Mouse (Mus musculus) lung, postnatal 0 days (tissue): ENCODE data around the gene Mgat5. TPM values are rescaled to one million over a fixed set of nuclear protein-coding genes. Genes with fewer than 3 reads are reported as not detected.

ENCODE experiments used
- ATAC-seq: fragments of 200-750 bp; cut with Nextera tagmentation; 2 replicates; pipeline ENCODE4 v1.8.0; 2017; ENCODE audit warnings: moderate library complexity
- DNase-seq: peaks from one replicate; pipeline ENCODE4 v3.0.0-alpha.2; 2016; ENCODE audit warnings: low spot score
- H3K27ac ChIP-seq: fragments of 300-500 bp; sonication (generic); 2 replicates; pipeline ENCODE4 v1.5.1; 2014; ENCODE audit warnings: antibody characterized with exemption, mild to moderate bottlenecking, low read length, mixed read lengths
- H3K27me3 ChIP-seq: fragments of 300-500 bp; sonication (generic); replicated peaks from 2 replicates; pipeline ENCODE4 v1.6.1; 2014; ENCODE audit warnings: low read length, mixed read lengths; ENCODE audit not compliant: insufficient read depth
- H3K36me3 ChIP-seq: fragments of 300-500 bp; sonication (generic); 2 replicates; pipeline ENCODE4 v1.6.1; 2014; ENCODE audit warnings: low read length, mixed read lengths; ENCODE audit not compliant: insufficient read depth
- H3K4me1 ChIP-seq: fragments of 300-500 bp; sonication (generic); 2 replicates; pipeline ENCODE4 v1.6.1; 2014; ENCODE audit warnings: antibody characterized with exemption, low read depth, low read length, mixed read lengths; ENCODE audit not compliant: insufficient read depth
- H3K4me2 ChIP-seq: fragments of 300-500 bp; sonication (generic); replicated peaks from 2 replicates; pipeline ENCODE4 v1.6.1; 2014; ENCODE audit warnings: low read depth, mild to moderate bottlenecking, low read length, moderate library complexity, mixed read lengths
- H3K4me3 ChIP-seq: fragments of 300-500 bp; sonication (generic); 2 replicates; pipeline ENCODE4 v1.5.1; 2014; ENCODE audit warnings: low read depth, low read length
- H3K9ac ChIP-seq: fragments of 300-500 bp; sonication (generic); replicated peaks from 2 replicates; pipeline ENCODE4 v1.6.1; 2014; ENCODE audit warnings: low read depth, mild to moderate bottlenecking
- H3K9me3 ChIP-seq: fragments of 300-500 bp; sonication (generic); 2 replicates; pipeline ENCODE4 v1.6.1; 2016; ENCODE audit warnings: low read length, mixed read lengths
- CTCF ChIP-seq: IDR thresholded peaks from 2 replicates; pipeline ENCODE4 v1.5.1; 2016; ENCODE audit warnings: antibody characterized with exemption, mild to moderate bottlenecking
- EP300 ChIP-seq: IDR thresholded peaks from 2 replicates; pipeline ENCODE4 v1.6.1; 2016; ENCODE audit warnings: antibody characterized with exemption, mild to moderate bottlenecking, control low read depth
- WGBS: fragments of 180-500 bp; shearing (Covaris S2); extraction: QIAGEN DNeasy Blood & Tissue Kit; methylation state at CpG from one replicate; pipeline ENCODE4 v1.1.7; 2014; 5-methylcytosine and 5-hydroxymethylcytosine counted together
- polyA plus RNA-seq: library from polyadenylated mRNA; unstranded; fragments of >200 nt; fragmentation: Nextera tagmentation; extraction: Ambion mirVana; gene quantifications from 2 replicates; pipeline ENCODE4 v1.2.1, GENCODE M21; 2015

Gene Mgat5
- polyA plus RNA-seq, 1 experiment from 2014 or later = 3.5 TPM

GRCm38 (mm10) chr1:127380749-127381501, 176.1 kb downstream of the Mgat5 start:
- Histone ChIP-seq H3K27ac (no peak overlapping the region), H3K4me1 (no peaks in the 10 kb centered on the region), H3K9me3 (no peaks in the 10 kb centered on the region), H3K36me3 (no peaks in the 10 kb centered on the region), H3K9ac (no peak overlapping the region), H3K4me3 (no peak overlapping the region), H3K4me2 (no peak overlapping the region), H3K27me3 (no peaks in the 10 kb centered on the region)
- ATAC-seq = no peak
- TF ChIP-seq EP300 (no peak), CTCF (no peak)
- peak; percentile 17 for DNase-seq
- WGBS = 62% methylated on average over 13 of the region's 13 CpGs

DNA sequence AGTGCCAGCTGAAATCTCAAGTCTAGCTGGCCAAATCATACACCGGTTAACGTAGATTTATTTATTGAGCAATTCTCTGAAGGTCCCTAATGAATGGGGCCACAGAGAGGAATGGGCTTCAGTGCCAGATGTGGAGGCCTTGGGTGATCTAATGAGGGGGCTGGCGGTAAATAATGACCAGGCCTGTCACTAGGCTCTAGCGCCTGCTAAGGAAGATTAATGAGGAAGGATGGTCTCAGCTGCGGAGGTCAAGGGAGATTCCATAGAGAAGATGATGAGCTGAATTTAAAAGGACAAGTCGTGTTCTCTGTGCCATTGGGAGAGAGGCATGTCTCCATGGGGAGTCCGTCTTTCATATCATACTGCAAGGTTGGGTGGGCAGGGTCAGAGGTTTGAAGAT, 178.3 kb downstream of the Mgat5 start:
- TF ChIP-seq EP300 = no peak
- TF ChIP-seq CTCF = no peak
- Histone ChIP-seq H3K36me3 (no peaks in the 10 kb centered on the region), H3K9ac (no peak overlapping the region), H3K4me1 (no peaks in the 10 kb centered on the region), H3K27me3 (no peaks in the 10 kb centered on the region), H3K9me3 (no peaks in the 10 kb centered on the region), H3K4me2 (no peak overlapping the region), H3K27ac (no peak overlapping the region), H3K4me3 (no peak overlapping the region)
- ATAC-seq (no peak), DNase-seq (no peak)
- 81% methylated on average over 7 of the region's 7 CpGs for WGBS

DNA sequence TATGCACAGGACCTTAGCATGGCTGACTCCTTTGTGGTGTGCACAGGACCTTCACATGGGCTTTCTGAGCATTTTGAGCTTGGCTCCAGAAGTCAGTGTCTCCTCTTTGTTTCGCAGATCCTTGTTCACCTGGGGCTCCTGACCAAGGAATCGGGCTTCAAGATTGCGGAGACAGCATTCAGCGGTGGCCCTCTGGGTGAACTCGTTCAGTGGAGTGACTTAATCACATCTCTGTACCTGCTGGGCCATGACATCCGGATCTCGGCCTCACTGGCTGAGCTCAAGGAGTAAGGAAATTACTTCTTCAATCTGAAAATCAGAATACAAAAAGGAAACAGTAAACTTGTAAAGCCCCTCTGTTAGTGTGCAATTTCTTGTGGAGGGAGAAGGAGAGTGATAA, 182.4 kb downstream of the Mgat5 start:
- ATAC-seq (no peak), DNase-seq (no peak)
- Histone ChIP-seq H3K27ac (no peak overlapping the region), H3K4me3 (no peak overlapping the region), H3K27me3 (no peaks in the 10 kb centered on the region), H3K4me1 (no peaks in the 10 kb centered on the region), H3K9ac (no peak overlapping the region), H3K36me3 (no peaks in the 10 kb centered on the region), H3K9me3 (no peaks in the 10 kb centered on the region; the same call in 1 of the 2 replicates), H3K4me2 (no peak overlapping the region)
- 81% methylated on average over 7 of the region's 7 CpGs for WGBS
- TF ChIP-seq CTCF (no peak), EP300 (no peak)

- H3K27ac ChIP-seq = no peak overlapping the region
- H3K4me3 ChIP-seq = no peak overlapping the region
- TF ChIP-seq EP300 (no peak), CTCF (no peak)
- H3K4me1 ChIP-seq = no peaks in the 10 kb centered on the region
- 89% methylated on average over 9 of the region's 9 CpGs for WGBS
- ATAC-seq (no peak), DNase-seq (no peak)
- H3K9me3 ChIP-seq = no peaks in the 10 kb centered on the region; the same call in 1 of the 2 replicates
- H3K36me3 ChIP-seq = no peaks in the 10 kb centered on the region
- H3K9ac ChIP-seq = no peak overlapping the region
- H3K27me3 ChIP-seq = no peaks in the 10 kb centered on the region
- no peak overlapping the region for H3K4me2 ChIP-seq
These were observed 182.8 kb downstream of the Mgat5 start for GRCm38 (mm10) chr1:127387661-127388060.

- 96% methylated on average over 2 of the region's 2 CpGs for WGBS
- Histone ChIP-seq H3K36me3 (no peaks in the 10 kb centered on the region), H3K4me2 (no peak overlapping the region), H3K9me3 (no peaks in the 10 kb centered on the region; the same call in 1 of the 2 replicates), H3K4me3 (no peak overlapping the region), H3K27me3 (no peaks in the 10 kb centered on the region), H3K9ac (no peak overlapping the region), H3K4me1 (no peaks in the 10 kb centered on the region), H3K27ac (no peak overlapping the region)
- no peak for ATAC-seq
- DNase-seq = no peak
- TF ChIP-seq CTCF = no peak
- TF ChIP-seq EP300 = no peak
These were observed 189.9 kb downstream of the Mgat5 start for GRCm38 (mm10) chr1:127394716-127395115.

- H3K4me2 ChIP-seq = no peak overlapping the region
- H3K4me1 ChIP-seq = no peaks in the 10 kb centered on the region
- H3K27ac ChIP-seq = no peak overlapping the region
- H3K27me3 ChIP-seq = no peaks in the 10 kb centered on the region
- ATAC-seq = no peak
- H3K36me3 ChIP-seq = no peaks in the 10 kb centered on the region
- no peaks in the 10 kb centered on the region; the same call in 1 of the 2 replicates for H3K9me3 ChIP-seq
- no peak overlapping the region for H3K4me3 ChIP-seq
- 91% methylated on average over 5 of the region's 5 CpGs for WGBS
- TF ChIP-seq CTCF (no peak), EP300 (no peak)
- no peak overlapping the region for H3K9ac ChIP-seq
- DNase-seq = no peak
These were observed 190.9 kb downstream of the Mgat5 start for GRCm38 (mm10) chr1:127395724-127396123.
